Mouse (Mus musculus) hindbrain, embryonic 14.5 days (tissue): ENCODE measurements around the gene Chrng. TPM values are rescaled to one million over a fixed set of nuclear protein-coding genes. Genes with fewer than 3 reads are reported as not detected.

ENCODE experiments used
- ATAC-seq: fragments of 200-750 bp; cut with Nextera tagmentation; 2 replicates; pipeline ENCODE4 v1.8.0; 2017; ENCODE audit warnings: moderate number of reproducible peaks, mild to moderate bottlenecking, moderate TSS enrichment, moderate library complexity; ENCODE audit not compliant: low FRiP score
- DNase-seq: peaks from one replicate; pipeline ENCODE4 v3.0.0-alpha.2; 2015; ENCODE audit warnings: low spot score
- H3K27ac ChIP-seq: fragments of 300-500 bp; sonication (generic); 2 replicates; pipeline ENCODE4 v1.5.1; 2014; ENCODE audit warnings: mild to moderate bottlenecking, moderate library complexity
- H3K27me3 ChIP-seq: fragments of 300-500 bp; sonication (generic); 2 replicates; pipeline ENCODE4 v1.6.1; 2014; ENCODE audit warnings: mild to moderate bottlenecking, low read length, mixed read lengths; ENCODE audit not compliant: control insufficient read depth, insufficient read depth
- H3K36me3 ChIP-seq: fragments of 300-500 bp; sonication (generic); replicated peaks from 2 replicates; pipeline ENCODE4 v1.6.1; 2014; ENCODE audit not compliant: control insufficient read depth, insufficient read depth
- H3K4me1 ChIP-seq: fragments of 300-500 bp; sonication (generic); replicated peaks from 2 replicates; pipeline ENCODE4 v1.6.1; 2014; ENCODE audit warnings: antibody characterized with exemption, low read length, mixed read lengths; ENCODE audit not compliant: control insufficient read depth, insufficient read depth
- H3K4me2 ChIP-seq: fragments of 300-500 bp; sonication (generic); replicated peaks from 2 replicates; pipeline ENCODE4 v1.6.1; 2014; ENCODE audit warnings: mild to moderate bottlenecking, moderate library complexity
- H3K4me3 ChIP-seq: fragments of 300-500 bp; sonication (generic); replicated peaks from 2 replicates; pipeline ENCODE4 v1.5.1; 2014; ENCODE audit warnings: mild to moderate bottlenecking, low read length
- H3K9ac ChIP-seq: fragments of 300-500 bp; sonication (generic); 2 replicates; pipeline ENCODE4 v1.6.1; 2014
- H3K9me3 ChIP-seq: fragments of 300-500 bp; sonication (generic); 2 replicates; pipeline ENCODE4 v1.6.1; 2016; ENCODE audit warnings: low read length; ENCODE audit not compliant: control insufficient read depth
- WGBS: fragments of 180-500 bp; shearing (Covaris S2); extraction: QIAGEN DNeasy Blood & Tissue Kit; methylation state at CpG from one replicate; pipeline ENCODE4 v1.1.7; 2014; 5-methylcytosine and 5-hydroxymethylcytosine counted together
- polyA plus RNA-seq: library from polyadenylated mRNA; unstranded; fragments of >200 nt; fragmentation: Nextera tagmentation; extraction: Ambion mirVana; gene quantifications from 2 replicates; pipeline ENCODE4 v1.2.1, GENCODE M21; 2014

Gene Chrng
- polyA plus RNA-seq: not detected in 2 replicates

- peaks cover 4% of the 10 kb centered on the region; the same call in 1 of the 2 replicates for H3K27me3 ChIP-seq
- ATAC-seq (no peak), DNase-seq (no peak)
- H3K4me1 ChIP-seq: no peaks in the 10 kb centered on the region
- no peaks in the 10 kb centered on the region for H3K36me3 ChIP-seq
- H3K9me3 ChIP-seq: no peaks in the 10 kb centered on the region
- 93% methylated on average over 7 of the region's 7 CpGs for WGBS
- H3K4me2 ChIP-seq: no peak within 1 kb of the TSS
- H3K4me3 ChIP-seq: no peak within 1 kb of the TSS
- no peak within 1 kb of the TSS for H3K9ac ChIP-seq
- H3K27ac ChIP-seq: no peak within 1 kb of the TSS
Measured at GRCm38 (mm10) chr1:87204465-87204864, at the start of gene Chrng. Gene Chrng (plus strand): TSS chr1:87204657.

DNA sequence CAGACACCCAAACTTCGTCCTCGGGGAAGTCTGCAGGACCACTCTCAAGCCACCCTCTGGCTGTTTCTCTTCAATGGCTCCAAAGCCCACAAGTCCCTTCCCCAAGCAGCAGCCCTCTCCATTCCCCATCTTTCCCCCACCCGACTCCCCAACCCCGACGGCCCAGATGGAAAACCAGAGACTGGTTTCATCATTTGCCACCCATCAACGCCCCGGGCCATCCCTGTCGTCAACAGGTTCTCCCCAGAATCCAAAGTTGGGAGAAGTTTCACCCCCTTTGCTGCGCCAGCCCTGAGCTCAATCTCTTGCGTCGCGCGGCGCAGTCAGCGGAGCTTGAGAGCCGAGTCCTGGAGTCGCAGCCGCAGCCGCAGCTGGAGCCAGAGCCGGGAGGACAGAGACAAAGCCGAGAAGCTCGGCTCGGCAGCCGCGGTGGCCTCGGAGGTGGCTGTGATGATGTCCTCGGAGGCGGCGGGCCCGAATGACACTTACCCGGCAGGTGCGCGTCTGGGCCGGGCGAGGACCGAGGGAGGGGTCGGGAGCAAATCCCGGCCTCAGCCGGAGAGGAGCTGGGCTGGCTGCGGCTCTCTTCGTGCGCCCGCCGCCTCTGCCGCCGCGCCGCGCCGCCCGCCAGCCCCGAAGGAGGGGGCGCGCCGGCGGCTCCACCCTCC lies 48.8 kb upstream of the Chrng start:
- Histone ChIP-seq H3K4me2 (peak overlapping the region; percentile 73), H3K9ac (peak overlapping the region; percentile 67), H3K9me3 (no peaks in the 10 kb centered on the region), H3K27ac (no peak overlapping the region; the same call in 1 of the 2 replicates), H3K4me1 (no peaks in the 10 kb centered on the region), H3K27me3 (peaks cover 79% of the 10 kb centered on the region), H3K4me3 (peak overlapping the region; percentile 48), H3K36me3 (no peaks in the 10 kb centered on the region)
- ATAC-seq (peak; percentile 43), DNase-seq (peak; percentile 52)
- WGBS: under 1% methylated on average over 42 of the region's 56 CpGs

- Histone ChIP-seq H3K36me3 (no peaks in the 10 kb centered on the region), H3K9ac (peak within 1 kb of the TSS; percentile 67), H3K27me3 (peaks cover 74% of the 10 kb centered on the region), H3K4me3 (peak within 1 kb of the TSS; percentile 48), H3K4me2 (peak within 1 kb of the TSS; percentile 73), H3K4me1 (no peaks in the 10 kb centered on the region), H3K27ac (no peak within 1 kb of the TSS; the same call in 1 of the 2 replicates), H3K9me3 (no peaks in the 10 kb centered on the region)
- WGBS: 3% methylated on average over 11 of the region's 12 CpGs
- ATAC-seq: no peak; the same call in 1 of the 2 replicates
- DNase-seq: no peak
Measured at GRCm38 (mm10) chr1:87156199-87156587, 48.3 kb upstream of the Chrng start, which contains the start of gene Ecel1. Gene Ecel1 (minus strand): TSS chr1:87156521.

GRCm38 (mm10) chr1:87159396-87159795 lies 45.1 kb upstream of the Chrng start:
- no peak overlapping the region for H3K27ac ChIP-seq
- no peak overlapping the region for H3K4me2 ChIP-seq
- H3K27me3 ChIP-seq: peaks cover 42% of the 10 kb centered on the region
- peaks cover 7% of the 10 kb centered on the region; the same call in 1 of the 2 replicates for H3K4me1 ChIP-seq
- no peak overlapping the region for H3K9ac ChIP-seq
- no peaks in the 10 kb centered on the region for H3K9me3 ChIP-seq
- ATAC-seq (no peak), DNase-seq (no peak)
- H3K4me3 ChIP-seq: no peak overlapping the region
- 84% methylated on average over 3 of the region's 3 CpGs for WGBS
- no peaks in the 10 kb centered on the region for H3K36me3 ChIP-seq

- Histone ChIP-seq H3K27ac (peak overlapping the region; percentile 56; the same call in 1 of the 2 replicates), H3K9ac (no peak overlapping the region), H3K9me3 (no peaks in the 10 kb centered on the region), H3K36me3 (no peaks in the 10 kb centered on the region), H3K27me3 (no peaks in the 10 kb centered on the region), H3K4me3 (no peak overlapping the region), H3K4me1 (peaks cover 21% of the 10 kb centered on the region), H3K4me2 (no peak overlapping the region)
- peak; percentile 11; the same call in 1 of the 2 replicates for ATAC-seq
- DNase-seq: no peak
- WGBS: 27% methylated on average over 11 of the region's 11 CpGs
Measured at GRCm38 (mm10) chr1:87164164-87164795, 40.2 kb upstream of the Chrng start.

DNA sequence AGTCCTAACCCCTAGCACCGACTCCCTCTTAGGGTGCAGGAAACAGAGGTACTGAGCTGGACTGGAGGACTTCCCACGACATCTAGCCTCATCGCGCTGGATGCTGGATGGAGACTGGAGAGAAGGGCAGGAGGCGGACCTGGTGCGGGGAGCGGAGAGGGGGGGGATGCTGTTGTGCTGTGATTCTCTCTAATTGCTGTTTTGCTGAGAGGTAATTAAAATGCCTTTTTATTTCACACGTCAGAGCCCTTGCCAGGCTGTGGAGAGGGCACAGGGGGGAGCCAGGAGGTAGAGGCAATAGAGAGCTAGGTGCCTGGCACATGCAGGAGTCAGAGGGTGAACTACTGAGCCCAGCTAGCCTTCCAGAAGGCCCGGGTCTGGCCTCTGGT lies 39.7 kb upstream of the Chrng start:
- ATAC-seq: peak; percentile 5; the same call in 1 of the 2 replicates
- H3K27me3 ChIP-seq: no peaks in the 10 kb centered on the region
- H3K9me3 ChIP-seq: no peaks in the 10 kb centered on the region
- no peak overlapping the region for H3K4me2 ChIP-seq
- no peak overlapping the region for H3K4me3 ChIP-seq
- 42% methylated on average over 9 of the region's 9 CpGs for WGBS
- no peak for DNase-seq
- H3K9ac ChIP-seq: no peak overlapping the region
- H3K4me1 ChIP-seq: peaks cover 25% of the 10 kb centered on the region
- H3K27ac ChIP-seq: peak overlapping the region; percentile 56; the same call in 1 of the 2 replicates
- no peaks in the 10 kb centered on the region for H3K36me3 ChIP-seq

- whole genome bisulfite sequencing: 7% methylated on average over 19 of the region's 19 CpGs
- Histone ChIP-seq H3K4me3 (no peak overlapping the region), H3K36me3 (no peaks in the 10 kb centered on the region), H3K4me1 (peaks cover 36% of the 10 kb centered on the region), H3K9me3 (no peaks in the 10 kb centered on the region), H3K9ac (no peak overlapping the region), H3K4me2 (peak overlapping the region; percentile 21; the same call in 1 of the 2 replicates), H3K27ac (no peak overlapping the region), H3K27me3 (no peaks in the 10 kb centered on the region)
- DNase-seq (no peak), ATAC-seq (peak; percentile 46; the same call in 1 of the 2 replicates)
Measured at GRCm38 (mm10) chr1:87170458-87170857, 34.0 kb upstream of the Chrng start.

- H3K27me3 ChIP-seq: no peaks in the 10 kb centered on the region
- no peak overlapping the region for H3K4me2 ChIP-seq
- no peaks in the 10 kb centered on the region for H3K9me3 ChIP-seq
- H3K9ac ChIP-seq: no peak overlapping the region
- no peak for ATAC-seq
- no peak overlapping the region for H3K27ac ChIP-seq
- 77% methylated on average over 1 of the region's 1 CpGs for WGBS
- peaks cover 45% of the 10 kb centered on the region for H3K4me1 ChIP-seq
- H3K36me3 ChIP-seq: no peaks in the 10 kb centered on the region
- DNase-seq: no peak
- H3K4me3 ChIP-seq: no peak overlapping the region
Measured at GRCm38 (mm10) chr1:87171312-87171711, 33.1 kb upstream of the Chrng start.

DNA sequence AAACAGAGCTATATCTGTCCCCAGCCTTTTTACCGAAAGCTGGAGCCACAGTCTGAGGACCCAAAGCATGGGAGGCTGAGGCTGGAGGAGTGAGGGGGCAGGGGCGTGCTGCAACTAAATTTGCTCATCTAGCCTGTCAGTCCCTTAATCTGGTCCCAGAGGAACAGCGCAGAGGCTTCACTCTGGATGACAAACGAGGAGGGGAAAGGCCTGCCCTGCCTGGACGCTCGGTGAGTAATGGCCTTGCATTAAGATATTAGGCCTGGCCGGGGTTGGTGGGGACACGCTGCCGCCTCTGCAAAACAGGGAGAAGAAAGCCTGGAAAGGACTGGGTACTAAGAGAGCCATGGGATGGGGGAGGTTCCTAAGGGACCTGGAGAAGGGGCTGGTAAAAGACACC lies 32.1 kb upstream of the Chrng start:
- no peak overlapping the region for H3K4me2 ChIP-seq
- H3K4me1 ChIP-seq: peaks cover 49% of the 10 kb centered on the region
- no peaks in the 10 kb centered on the region for H3K9me3 ChIP-seq
- H3K36me3 ChIP-seq: no peaks in the 10 kb centered on the region
- H3K4me3 ChIP-seq: no peak overlapping the region
- H3K27ac ChIP-seq: 0 out of 2 replicates have a peak overlapping the region, but pooled peaks have one; percentile 24
- WGBS: 32% methylated on average over 9 of the region's 9 CpGs
- H3K9ac ChIP-seq: no peak overlapping the region
- no peak for DNase-seq
- no peaks in the 10 kb centered on the region for H3K27me3 ChIP-seq
- ATAC-seq: no peak
